Mouse (Mus musculus): ENCODE measurements around the gene Rbpj. TPM values are rescaled to one million over a fixed set of nuclear protein-coding genes. Genes with fewer than 3 reads are reported as not detected.
"Not testable (repeated sequence)": the region's sequence is repeated elsewhere in the genome, so short reads cannot be mapped to it uniquely, and the experiment has no call there.

Rbpj gene
- polyA plus RNA-seq, 1 experiment from 2014 or later: 49.4 TPM

DNA sequence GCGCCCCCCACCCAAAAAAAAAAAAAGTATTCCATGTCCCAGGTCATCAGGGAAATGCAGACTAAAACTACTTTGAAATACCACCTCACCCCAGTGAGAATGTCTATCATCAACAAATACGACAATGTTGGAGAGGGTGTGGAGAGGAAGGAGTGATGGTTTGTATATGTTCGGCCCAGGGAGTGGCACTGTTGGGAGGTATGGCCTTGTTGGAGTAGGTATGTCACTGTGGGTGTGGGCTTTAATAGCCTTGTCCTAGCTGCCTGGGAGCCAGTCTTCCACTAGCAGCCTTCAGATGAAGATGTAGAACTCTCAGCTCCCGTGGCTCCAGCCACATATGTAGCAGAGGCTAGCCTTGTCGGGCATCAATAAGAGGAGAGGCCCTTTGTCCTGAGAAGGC, 202.1 kb downstream of the Rbpj start:
- WGBS: 90% methylated on average over 5 of the region's 5 CpGs
- no peak for DNase-seq (ENCODE audit: low spot score)

DNA sequence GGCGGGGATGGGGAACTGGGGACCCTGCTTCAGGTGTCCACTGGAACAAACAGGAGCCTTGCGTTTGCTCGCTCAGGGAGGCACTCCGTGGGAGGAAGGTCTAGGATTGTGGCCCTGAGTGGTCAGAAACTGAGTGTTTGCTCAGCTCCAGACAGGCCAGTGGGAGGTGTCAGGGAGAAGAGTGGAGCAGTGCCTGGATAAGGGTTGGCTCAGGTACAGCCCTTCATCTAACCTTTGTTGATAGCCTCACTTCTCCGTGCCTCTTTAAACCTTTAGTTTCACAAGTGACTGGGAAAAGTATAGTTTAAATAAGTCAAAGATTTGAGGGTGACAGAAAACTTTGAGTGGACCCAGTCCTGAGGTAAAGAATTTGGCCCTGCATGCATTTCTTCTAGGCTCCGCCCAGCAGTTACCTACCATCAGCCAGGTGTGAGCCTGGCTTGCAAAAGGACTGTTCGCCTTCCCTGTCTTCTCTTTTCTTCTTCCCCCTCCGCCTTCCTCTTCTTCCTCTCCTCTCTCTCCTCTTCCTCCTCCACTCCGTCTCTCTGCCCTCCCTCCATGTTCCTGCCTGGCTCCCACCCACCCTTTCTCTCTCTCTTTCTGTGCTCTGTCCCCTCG, 204.5 kb downstream of the Rbpj start:
- Histone ChIP-seq H3K36me3 (ENCODE audit: control insufficient read depth, insufficient read depth, low read length) (no peaks in the 10 kb centered on the region), H3K4me3 (ENCODE audit: low read depth, low read length) (no peak overlapping the region), H3K9ac (ENCODE audit: low read length) (no peak overlapping the region), H3K4me2 (ENCODE audit: low read length) (no peak overlapping the region), H3K4me1 (ENCODE audit: control insufficient read depth, insufficient read depth, low read length) (no peaks in the 10 kb centered on the region), H3K9me3 (replicated peaks; ENCODE audit: control insufficient read depth, low read length) (no peaks in the 10 kb centered on the region), H3K27ac (ENCODE audit: low read depth, low read length) (no peak overlapping the region), H3K27me3 (replicated peaks; ENCODE audit: control insufficient read depth, insufficient read depth, low read length) (no peaks in the 10 kb centered on the region)
- ATAC-seq (no peak), DNase-seq (ENCODE audit: low spot score) (no peak)
- 95% methylated on average over 10 of the region's 10 CpGs for WGBS

More for the DNA sequence above, 202.1 kb downstream of the Rbpj start:
- Histone ChIP-seq H3K4me1 (ENCODE audit: control insufficient read depth, insufficient read depth, low read length) (no peaks in the 10 kb centered on the region), H3K9me3 (replicated peaks; ENCODE audit: control insufficient read depth, low read length) (no peaks in the 10 kb centered on the region), H3K4me3 (ENCODE audit: low read depth, low read length) (no peak overlapping the region), H3K9ac (ENCODE audit: low read length) (no peak overlapping the region), H3K27ac (ENCODE audit: low read depth, low read length) (no peak overlapping the region), H3K27me3 (replicated peaks; ENCODE audit: control insufficient read depth, insufficient read depth, low read length) (no peaks in the 10 kb centered on the region), H3K36me3 (ENCODE audit: control insufficient read depth, insufficient read depth, low read length) (no peaks in the 10 kb centered on the region), H3K4me2 (ENCODE audit: low read length) (no peak overlapping the region)
- ATAC-seq: no peak

DNA sequence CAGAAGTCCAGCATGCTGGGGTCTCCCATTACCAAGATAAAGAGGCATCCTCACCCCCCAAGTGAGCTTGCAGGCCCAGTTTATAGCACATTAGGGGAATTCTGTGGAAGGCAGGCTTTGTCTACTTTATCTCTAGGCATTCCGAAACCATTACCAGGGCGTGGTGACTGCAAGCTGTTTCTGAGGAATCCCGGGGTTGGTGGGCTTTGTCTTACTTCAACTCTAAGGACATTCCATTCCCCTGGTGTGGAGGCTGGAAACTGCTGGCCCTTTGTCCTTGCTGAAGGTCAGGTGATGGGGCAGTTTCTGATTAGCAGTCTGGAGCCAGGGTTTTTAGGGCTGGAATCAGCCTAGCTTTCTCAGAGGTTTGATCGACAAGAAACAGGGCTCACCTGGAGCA, 205.6 kb downstream of the Rbpj start:
- no peak for ATAC-seq

DNA sequence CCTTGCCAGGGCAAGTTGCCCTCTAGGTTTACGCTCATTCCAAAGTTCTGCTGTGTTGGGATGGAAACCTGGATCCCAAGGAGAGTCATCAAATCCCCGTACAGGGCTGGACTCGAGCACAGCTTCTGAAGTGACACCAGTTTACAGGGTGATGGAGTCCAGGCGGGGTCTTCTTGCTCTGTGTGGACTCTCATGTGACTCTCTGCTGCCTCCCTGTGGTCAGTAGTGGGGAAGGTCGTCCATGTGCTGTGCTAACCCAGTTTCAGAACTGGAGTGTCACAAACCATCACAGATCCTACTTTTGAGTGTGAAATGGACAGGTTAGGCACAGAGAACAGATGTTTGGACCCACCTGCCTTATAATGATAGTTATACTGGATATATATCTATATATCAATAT, 206.4 kb downstream of the Rbpj start:
- Histone ChIP-seq H3K9me3 (replicated peaks; ENCODE audit: control insufficient read depth, low read length) (no peaks in the 10 kb centered on the region), H3K27me3 (replicated peaks; ENCODE audit: control insufficient read depth, insufficient read depth, low read length) (no peaks in the 10 kb centered on the region), H3K4me1 (ENCODE audit: control insufficient read depth, insufficient read depth, low read length) (no peaks in the 10 kb centered on the region), H3K4me3 (ENCODE audit: low read depth, low read length) (no peak overlapping the region), H3K27ac (ENCODE audit: low read depth, low read length) (no peak overlapping the region), H3K36me3 (ENCODE audit: control insufficient read depth, insufficient read depth, low read length) (no peaks in the 10 kb centered on the region), H3K4me2 (ENCODE audit: low read length) (no peak overlapping the region), H3K9ac (ENCODE audit: low read length) (no peak overlapping the region)
- DNase-seq (ENCODE audit: low spot score): peak; percentile 83
- peak; percentile 88 for ATAC-seq
- WGBS: 24% methylated on average over 5 of the region's 5 CpGs

More for the DNA sequence above, 205.6 kb downstream of the Rbpj start:
- Histone ChIP-seq H3K36me3 (ENCODE audit: control insufficient read depth, insufficient read depth, low read length) (no peaks in the 10 kb centered on the region), H3K9ac (ENCODE audit: low read length) (no peak overlapping the region), H3K9me3 (replicated peaks; ENCODE audit: control insufficient read depth, low read length) (no peaks in the 10 kb centered on the region), H3K4me2 (ENCODE audit: low read length) (no peak overlapping the region), H3K4me3 (ENCODE audit: low read depth, low read length) (no peak overlapping the region), H3K27me3 (replicated peaks; ENCODE audit: control insufficient read depth, insufficient read depth, low read length) (no peaks in the 10 kb centered on the region), H3K4me1 (ENCODE audit: control insufficient read depth, insufficient read depth, low read length) (no peaks in the 10 kb centered on the region), H3K27ac (ENCODE audit: low read depth, low read length) (no peak overlapping the region)
- DNase-seq (ENCODE audit: low spot score): no peak
- whole genome bisulfite sequencing: 65% methylated on average over 4 of the region's 4 CpGs

DNA sequence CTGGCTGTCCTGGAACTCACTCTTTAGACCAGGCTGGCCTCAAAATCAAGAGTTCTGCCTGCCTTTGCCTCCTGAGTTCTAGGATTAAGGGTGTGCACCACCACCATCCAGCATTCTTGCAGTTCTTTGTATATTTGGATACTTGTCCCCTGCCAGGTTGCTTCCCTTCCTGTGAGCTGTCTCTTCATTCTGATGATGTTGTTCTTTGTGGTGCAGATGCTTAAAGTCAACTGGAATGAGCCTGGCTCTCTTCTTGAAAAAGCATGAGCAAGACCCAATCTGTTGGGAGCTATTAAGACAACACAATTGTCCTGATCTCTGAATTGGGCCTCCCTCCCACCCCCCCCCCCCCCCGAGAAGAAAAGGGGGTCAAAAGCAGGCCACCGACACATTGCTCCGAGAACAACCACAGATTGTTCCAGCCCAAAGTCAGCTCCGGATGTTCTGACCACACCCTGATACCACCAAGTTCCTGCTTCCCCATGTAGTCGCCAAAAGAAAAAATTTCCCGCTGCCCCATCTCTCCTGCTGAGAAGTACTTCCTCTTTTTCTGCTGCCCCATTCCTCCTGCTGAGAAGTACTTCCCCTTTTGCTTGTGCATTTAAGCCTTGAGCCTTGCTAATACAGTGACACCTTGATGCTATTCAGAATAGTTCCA, 207.7 kb downstream of the Rbpj start:
- H3K36me3 ChIP-seq (ENCODE audit: control insufficient read depth, insufficient read depth, low read length): not testable (repeated sequence)

DNA sequence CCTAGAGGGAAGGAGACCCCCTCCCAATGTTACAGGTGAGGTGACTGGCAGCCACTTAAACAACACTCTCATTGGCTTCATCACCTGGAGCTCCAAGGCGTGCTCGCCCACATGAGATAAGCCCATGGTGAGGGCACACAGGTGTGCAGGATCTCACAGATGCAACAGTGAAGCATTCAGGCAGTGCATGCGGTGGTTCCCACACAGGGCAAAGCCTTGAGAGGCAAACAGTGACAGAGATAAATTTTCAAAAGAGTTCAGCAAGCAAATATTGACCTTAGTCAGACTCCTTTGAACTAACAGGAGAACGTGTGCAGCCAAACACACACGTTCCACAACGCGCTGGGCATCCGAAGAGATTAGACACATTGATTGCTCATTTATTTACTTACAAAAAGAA, 210.7 kb downstream of the Rbpj start:
- H3K4me2 ChIP-seq (ENCODE audit: low read length): no peak overlapping the region
- no peaks in the 10 kb centered on the region for H3K4me1 ChIP-seq (ENCODE audit: control insufficient read depth, insufficient read depth, low read length)
- WGBS: 90% methylated on average over 8 of the region's 8 CpGs
- no peaks in the 10 kb centered on the region for H3K9me3 ChIP-seq (replicated peaks; ENCODE audit: control insufficient read depth, low read length)
- no peak overlapping the region for H3K27ac ChIP-seq (ENCODE audit: low read depth, low read length)
- no peaks in the 10 kb centered on the region for H3K27me3 ChIP-seq (replicated peaks; ENCODE audit: control insufficient read depth, insufficient read depth, low read length)
- H3K9ac ChIP-seq (ENCODE audit: low read length): no peak overlapping the region
- ATAC-seq (no peak), DNase-seq (ENCODE audit: low spot score) (no peak)
- no peaks in the 10 kb centered on the region for H3K36me3 ChIP-seq (ENCODE audit: control insufficient read depth, insufficient read depth, low read length)
- no peak overlapping the region for H3K4me3 ChIP-seq (ENCODE audit: low read depth, low read length)

More for the DNA sequence above, 207.7 kb downstream of the Rbpj start:
- H3K4me1 ChIP-seq (ENCODE audit: control insufficient read depth, insufficient read depth, low read length); H3K27ac ChIP-seq (ENCODE audit: low read depth, low read length); H3K27me3 ChIP-seq (replicated peaks; ENCODE audit: control insufficient read depth, insufficient read depth, low read length); H3K4me3 ChIP-seq (ENCODE audit: low read depth, low read length); H3K9ac ChIP-seq (ENCODE audit: low read length); H3K9me3 ChIP-seq (replicated peaks; ENCODE audit: control insufficient read depth, low read length); DNase-seq (ENCODE audit: low spot score); H3K4me2 ChIP-seq (ENCODE audit: low read length); ATAC-seq: not testable (repeated sequence)
- WGBS: 94% methylated on average over 5 of the region's 6 CpGs

DNA sequence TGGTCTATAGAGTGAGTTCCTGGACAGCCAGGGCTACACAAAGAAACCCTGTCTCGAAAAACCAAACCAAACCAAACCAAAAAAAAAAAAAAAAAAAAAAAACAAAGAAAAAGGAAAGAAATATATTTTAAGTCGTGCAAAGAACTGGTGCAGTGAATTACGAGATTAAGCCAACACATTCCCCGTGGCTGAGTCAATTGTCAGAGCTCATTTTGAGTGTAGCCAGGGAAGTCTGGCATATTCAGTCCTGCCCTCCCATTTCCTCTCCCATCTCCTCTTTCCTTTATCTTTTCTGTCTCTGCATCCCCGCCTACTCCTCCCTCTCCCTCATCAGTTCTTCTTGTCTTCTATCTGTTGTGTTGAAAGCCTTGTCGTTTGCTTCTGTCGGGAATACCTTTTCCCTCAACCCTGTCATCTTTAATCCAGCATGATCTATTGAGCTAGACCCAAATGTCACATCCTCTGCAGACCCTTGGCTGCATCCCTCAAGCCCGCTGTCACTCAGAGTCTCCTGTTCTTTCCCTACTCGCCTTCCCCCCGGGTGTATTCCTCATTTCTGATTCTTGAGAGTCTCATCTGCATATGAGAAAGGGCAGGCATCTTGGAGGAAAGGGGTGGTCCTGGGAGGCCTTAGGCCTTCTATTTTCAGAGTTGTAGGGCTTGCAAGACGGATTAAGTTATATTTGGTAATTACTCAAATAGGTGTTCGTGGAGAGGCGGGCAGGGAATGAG, 212.2 kb downstream of the Rbpj start:
- DNase-seq (ENCODE audit: low spot score) (no peak), ATAC-seq (no peak)
- H3K27me3 ChIP-seq (replicated peaks; ENCODE audit: control insufficient read depth, insufficient read depth, low read length): no peaks in the 10 kb centered on the region
- H3K4me3 ChIP-seq (ENCODE audit: low read depth, low read length): no peak overlapping the region
- no peak overlapping the region for H3K4me2 ChIP-seq (ENCODE audit: low read length)
- no peaks in the 10 kb centered on the region for H3K9me3 ChIP-seq (replicated peaks; ENCODE audit: control insufficient read depth, low read length)
- H3K27ac ChIP-seq (ENCODE audit: low read depth, low read length): no peak overlapping the region
- H3K9ac ChIP-seq (ENCODE audit: low read length): no peak overlapping the region
- no peaks in the 10 kb centered on the region for H3K36me3 ChIP-seq (ENCODE audit: control insufficient read depth, insufficient read depth, low read length)
- H3K4me1 ChIP-seq (ENCODE audit: control insufficient read depth, insufficient read depth, low read length): no peaks in the 10 kb centered on the region
- 52% methylated on average over 13 of the region's 13 CpGs for WGBS

DNA sequence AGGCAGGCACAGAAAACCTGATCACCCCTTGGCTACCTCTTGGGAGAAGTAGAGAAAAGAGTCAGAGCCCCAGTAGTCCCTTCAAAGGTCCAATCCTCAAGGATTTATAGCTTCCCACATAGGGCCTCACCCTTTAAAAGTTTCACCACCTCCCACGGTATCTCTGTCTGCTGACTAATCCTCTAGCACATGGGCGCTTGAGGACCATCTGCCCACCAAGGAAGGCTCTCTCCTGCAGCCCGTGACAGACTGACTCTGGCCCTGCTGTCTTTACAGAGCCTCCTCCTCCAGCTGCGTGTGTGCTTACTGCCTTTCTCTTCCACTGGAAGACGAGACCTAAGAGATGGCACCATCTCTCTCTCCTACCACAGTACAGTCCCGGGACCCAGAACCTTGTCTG, 213.7 kb downstream of the Rbpj start:
- Histone ChIP-seq H3K9ac (ENCODE audit: low read length) (no peak overlapping the region), H3K27ac (ENCODE audit: low read depth, low read length) (no peak overlapping the region), H3K9me3 (replicated peaks; ENCODE audit: control insufficient read depth, low read length) (no peaks in the 10 kb centered on the region), H3K4me2 (ENCODE audit: low read length) (no peak overlapping the region), H3K4me1 (ENCODE audit: control insufficient read depth, insufficient read depth, low read length) (no peaks in the 10 kb centered on the region), H3K4me3 (ENCODE audit: low read depth, low read length) (no peak overlapping the region), H3K36me3 (ENCODE audit: control insufficient read depth, insufficient read depth, low read length) (no peaks in the 10 kb centered on the region), H3K27me3 (replicated peaks; ENCODE audit: control insufficient read depth, insufficient read depth, low read length) (no peaks in the 10 kb centered on the region)
- ATAC-seq: no peak
- no peak for DNase-seq (ENCODE audit: low spot score)
- 75% methylated on average over 6 of the region's 6 CpGs for WGBS

DNA sequence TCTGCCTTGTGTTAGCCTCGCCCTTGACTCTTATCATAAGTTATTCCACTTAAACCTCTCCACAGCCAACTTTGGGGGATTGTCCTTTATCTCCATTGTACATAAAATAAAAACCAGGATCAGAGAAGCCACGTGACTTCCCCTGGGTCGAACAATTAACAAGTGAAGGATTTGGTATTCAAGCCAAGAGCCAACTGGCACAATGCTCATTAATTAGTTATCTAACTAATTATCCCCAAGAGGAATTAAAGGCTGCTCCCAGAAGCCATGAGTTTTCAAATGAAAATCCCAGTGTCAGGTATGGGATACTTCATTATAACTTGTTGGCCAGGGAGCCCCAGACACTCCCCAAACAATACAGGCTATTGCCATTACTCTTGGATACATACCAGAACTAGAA, 218.0 kb downstream of the Rbpj start:
- no peak overlapping the region for H3K4me3 ChIP-seq (ENCODE audit: low read depth, low read length)
- WGBS: 31% methylated on average over 3 of the region's 3 CpGs

More for the DNA sequence above, 218.0 kb downstream of the Rbpj start:
- no peak overlapping the region for H3K9ac ChIP-seq (ENCODE audit: low read length)
- no peaks in the 10 kb centered on the region for H3K36me3 ChIP-seq (ENCODE audit: control insufficient read depth, insufficient read depth, low read length)
- H3K9me3 ChIP-seq (replicated peaks; ENCODE audit: control insufficient read depth, low read length): no peaks in the 10 kb centered on the region
- peak; percentile 34; the same call in 1 of the 2 replicates for ATAC-seq
- peak; percentile 57 for DNase-seq (ENCODE audit: low spot score)
- 0 out of 2 replicates have a peak, but pooled peaks cover 3% of the 10 kb centered on the region for H3K4me1 ChIP-seq (ENCODE audit: control insufficient read depth, insufficient read depth, low read length)
- H3K4me2 ChIP-seq (ENCODE audit: low read length): no peak overlapping the region
- H3K27ac ChIP-seq (ENCODE audit: low read depth, low read length): no peak overlapping the region
- no peaks in the 10 kb centered on the region for H3K27me3 ChIP-seq (replicated peaks; ENCODE audit: control insufficient read depth, insufficient read depth, low read length)

All from forebrain, embryonic 14.5 days (tissue).